Mouse (Mus musculus) lung, embryonic 15.5 days (tissue): Measurements from ENCODE around the gene Irf4. TPM values are rescaled to one million over a fixed set of nuclear protein-coding genes. Genes with fewer than 3 reads are reported as not detected.
A peak's percentile ranks its signal among the peaks of the same experiment; 100 is the strongest.

Experiments used
- ATAC-seq: fragments of 200-750 bp; cut with Nextera tagmentation; 2 replicates; pipeline ENCODE4 v1.8.0; 2017; ENCODE audit warnings: moderate number of reproducible peaks, borderline replicate concordance; ENCODE audit not compliant: low FRiP score, low TSS enrichment; ENCODE audit errors: extremely low read depth
- H3K27ac ChIP-seq: fragments of 300-500 bp; sonication (generic); 2 replicates; pipeline ENCODE4 v1.5.1; 2015; ENCODE audit warnings: moderate library complexity, mild to moderate bottlenecking, inconsistent platforms
- H3K27me3 ChIP-seq: fragments of 300-500 bp; sonication (generic); 2 replicates; pipeline ENCODE4 v1.6.1; 2015; ENCODE audit warnings: inconsistent platforms
- H3K36me3 ChIP-seq: fragments of 300-500 bp; sonication (generic); 2 replicates; pipeline ENCODE4 v1.6.1; 2015; ENCODE audit warnings: inconsistent platforms
- H3K4me1 ChIP-seq: fragments of 300-500 bp; sonication (generic); 2 replicates; pipeline ENCODE4 v1.6.1; 2015; ENCODE audit warnings: inconsistent platforms
- H3K4me2 ChIP-seq: fragments of 300-500 bp; sonication (generic); 2 replicates; pipeline ENCODE4 v1.6.1; 2015; ENCODE audit warnings: inconsistent platforms, mild to moderate bottlenecking, moderate library complexity
- H3K4me3 ChIP-seq: fragments of 300-500 bp; sonication (generic); 2 replicates; pipeline ENCODE4 v1.5.1; 2015; ENCODE audit warnings: mild to moderate bottlenecking, inconsistent platforms
- H3K9ac ChIP-seq: fragments of 300-500 bp; sonication (generic); 2 replicates; pipeline ENCODE4 v1.6.1; 2015; ENCODE audit warnings: inconsistent platforms
- H3K9me3 ChIP-seq: fragments of 300-500 bp; sonication (generic); 2 replicates; pipeline ENCODE4 v1.6.1; 2016; ENCODE audit warnings: inconsistent platforms
- WGBS: fragments of 180-500 bp; shearing (Covaris S2); methylation state at CpG from one replicate; pipeline ENCODE4 v1.1.7; 2015; 5-methylcytosine and 5-hydroxymethylcytosine counted together
- polyA plus RNA-seq: library from polyadenylated mRNA; unstranded; fragments of >200 nt; fragmentation: Nextera tagmentation; extraction: Ambion mirVana; gene quantifications from 2 replicates; pipeline ENCODE4 v1.2.1, GENCODE M21; 2015

Gene Irf4
- polyA plus RNA-seq, 1 experiment from 2014 or later = 0.17 TPM

- 0 out of 2 replicates have a peak, but pooled peaks have one; percentile 31 for ATAC-seq
- H3K36me3 ChIP-seq = no peaks in the 10 kb centered on the region
- no peaks in the 10 kb centered on the region for H3K9me3 ChIP-seq
- WGBS = 69% methylated on average over 10 of the region's 10 CpGs
- H3K4me2 ChIP-seq = no peak overlapping the region
- H3K9ac ChIP-seq = no peak overlapping the region
- H3K27me3 ChIP-seq = peaks cover 30% of the 10 kb centered on the region
- H3K4me1 ChIP-seq = peaks cover 7% of the 10 kb centered on the region
- H3K27ac ChIP-seq = no peak overlapping the region
- no peak overlapping the region for H3K4me3 ChIP-seq
Observed at GRCm38 (mm10) chr13:30754825-30755476, 5.9 kb downstream of the Irf4 start.

GRCm38 (mm10) chr13:30755577-30755976 is 6.6 kb downstream of the Irf4 start:
- Histone ChIP-seq H3K9me3 (no peaks in the 10 kb centered on the region), H3K36me3 (no peaks in the 10 kb centered on the region), H3K4me3 (no peak overlapping the region), H3K9ac (no peak overlapping the region), H3K4me2 (no peak overlapping the region), H3K4me1 (peaks cover 2% of the 10 kb centered on the region; the same call in 1 of the 2 replicates), H3K27me3 (peaks cover 23% of the 10 kb centered on the region), H3K27ac (no peak overlapping the region)
- ATAC-seq = no peak
- WGBS = 64% methylated on average over 3 of the region's 3 CpGs

DNA sequence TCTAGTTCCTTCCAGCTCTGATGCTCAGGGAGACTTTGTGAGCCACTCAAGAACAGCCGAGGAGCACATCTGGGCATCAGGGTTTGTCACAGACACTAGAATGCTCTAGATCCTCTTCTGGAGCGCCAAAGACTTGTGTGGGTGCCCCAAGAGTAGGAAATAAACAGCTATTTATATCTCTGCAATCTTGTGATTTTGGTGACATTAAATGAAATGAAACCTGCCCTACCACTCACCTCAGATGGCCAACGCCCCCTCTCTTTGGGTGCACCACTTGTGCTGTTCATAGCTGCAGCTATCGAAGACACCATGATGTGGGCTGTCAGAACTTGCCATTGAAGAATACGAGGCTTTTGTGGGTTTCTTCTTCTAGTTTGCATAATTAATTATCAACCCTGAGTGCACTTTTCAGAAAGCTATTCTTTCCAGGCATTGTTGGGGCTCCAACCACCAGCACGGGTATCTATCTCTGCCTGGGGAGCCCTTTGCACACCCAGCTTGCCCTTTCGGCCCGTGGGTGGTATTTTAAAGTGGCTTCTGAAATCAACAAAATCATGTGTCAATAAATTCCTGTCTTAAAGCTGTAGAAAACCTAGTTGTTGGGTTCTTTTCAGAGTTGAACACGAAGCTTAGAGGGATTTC is 7.1 kb downstream of the Irf4 start:
- H3K27me3 ChIP-seq = peaks cover 18% of the 10 kb centered on the region
- H3K36me3 ChIP-seq = no peaks in the 10 kb centered on the region
- no peak overlapping the region for H3K4me2 ChIP-seq
- no peak overlapping the region for H3K4me3 ChIP-seq
- H3K9ac ChIP-seq = no peak overlapping the region
- 69% methylated on average over 9 of the region's 9 CpGs for WGBS
- no peak overlapping the region for H3K27ac ChIP-seq
- ATAC-seq = no peak
- no peaks in the 10 kb centered on the region for H3K4me1 ChIP-seq
- no peaks in the 10 kb centered on the region for H3K9me3 ChIP-seq

DNA sequence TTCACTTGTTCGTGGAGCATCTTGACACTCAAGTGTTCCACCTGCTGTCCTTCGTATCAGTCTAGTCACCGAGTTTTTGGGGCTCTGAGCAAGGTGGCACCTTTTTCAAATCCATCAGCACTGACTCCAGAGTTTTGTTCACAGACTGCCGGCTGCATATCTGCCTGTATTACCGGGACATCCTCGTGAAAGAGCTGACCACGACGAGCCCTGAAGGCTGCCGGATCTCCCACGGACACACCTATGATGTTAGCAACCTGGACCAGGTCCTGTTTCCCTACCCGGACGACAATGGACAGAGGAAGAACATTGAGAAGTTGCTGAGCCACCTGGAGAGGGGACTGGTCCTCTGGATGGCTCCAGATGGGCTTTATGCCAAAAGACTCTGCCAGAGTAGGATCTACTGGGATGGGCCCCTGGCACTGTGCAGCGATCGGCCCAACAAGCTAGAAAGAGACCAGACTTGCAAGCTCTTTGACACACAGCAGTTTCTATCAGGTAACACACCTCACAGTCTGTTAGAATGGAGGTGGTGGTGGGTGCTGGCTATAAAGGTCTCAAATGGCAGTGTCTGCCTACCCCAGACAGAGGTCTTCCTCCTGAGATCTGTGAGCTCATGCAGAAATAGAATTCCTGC is 8.4 kb downstream of the Irf4 start:
- Histone ChIP-seq H3K9me3 (no peaks in the 10 kb centered on the region), H3K4me2 (no peak overlapping the region), H3K4me3 (no peak overlapping the region), H3K4me1 (no peaks in the 10 kb centered on the region), H3K27me3 (peaks cover 6% of the 10 kb centered on the region; the same call in 1 of the 2 replicates), H3K27ac (no peak overlapping the region), H3K36me3 (no peaks in the 10 kb centered on the region), H3K9ac (no peak overlapping the region)
- no peak for ATAC-seq
- WGBS = 79% methylated on average over 14 of the region's 14 CpGs

DNA sequence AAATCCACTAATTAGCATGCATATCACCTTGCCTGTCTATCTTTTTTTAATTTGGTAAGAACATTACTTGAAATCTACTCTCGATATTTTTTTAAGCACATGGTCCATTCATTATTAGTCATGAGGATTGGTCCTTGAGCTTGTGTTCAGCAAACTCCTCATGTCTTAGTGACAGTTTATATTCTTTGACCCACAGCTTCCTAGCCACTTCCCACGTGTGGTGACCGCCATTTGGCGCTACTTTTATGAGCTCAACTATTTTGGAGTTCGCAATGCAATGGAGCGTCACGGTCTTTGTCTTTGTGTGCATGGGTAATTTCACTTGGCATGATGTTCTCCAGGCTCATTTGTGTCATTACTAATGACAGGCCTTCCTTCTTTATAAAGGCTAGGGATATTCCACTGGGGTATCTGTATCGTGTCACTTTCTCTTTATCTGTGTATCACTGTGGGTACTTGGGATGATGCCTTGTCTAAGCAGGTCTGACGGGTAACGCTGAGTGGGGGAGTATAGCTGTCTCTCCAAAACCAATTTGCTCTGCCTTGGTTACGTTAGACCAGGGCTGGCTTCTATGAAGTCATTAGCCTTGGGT is 9.9 kb downstream of the Irf4 start:
- WGBS = 77% methylated on average over 11 of the region's 11 CpGs
- Histone ChIP-seq H3K4me1 (peaks cover 5% of the 10 kb centered on the region), H3K27ac (no peak overlapping the region), H3K27me3 (no peaks in the 10 kb centered on the region), H3K4me2 (no peak overlapping the region), H3K9me3 (no peaks in the 10 kb centered on the region), H3K9ac (no peak overlapping the region), H3K4me3 (no peak overlapping the region), H3K36me3 (no peaks in the 10 kb centered on the region)
- no peak for ATAC-seq

DNA sequence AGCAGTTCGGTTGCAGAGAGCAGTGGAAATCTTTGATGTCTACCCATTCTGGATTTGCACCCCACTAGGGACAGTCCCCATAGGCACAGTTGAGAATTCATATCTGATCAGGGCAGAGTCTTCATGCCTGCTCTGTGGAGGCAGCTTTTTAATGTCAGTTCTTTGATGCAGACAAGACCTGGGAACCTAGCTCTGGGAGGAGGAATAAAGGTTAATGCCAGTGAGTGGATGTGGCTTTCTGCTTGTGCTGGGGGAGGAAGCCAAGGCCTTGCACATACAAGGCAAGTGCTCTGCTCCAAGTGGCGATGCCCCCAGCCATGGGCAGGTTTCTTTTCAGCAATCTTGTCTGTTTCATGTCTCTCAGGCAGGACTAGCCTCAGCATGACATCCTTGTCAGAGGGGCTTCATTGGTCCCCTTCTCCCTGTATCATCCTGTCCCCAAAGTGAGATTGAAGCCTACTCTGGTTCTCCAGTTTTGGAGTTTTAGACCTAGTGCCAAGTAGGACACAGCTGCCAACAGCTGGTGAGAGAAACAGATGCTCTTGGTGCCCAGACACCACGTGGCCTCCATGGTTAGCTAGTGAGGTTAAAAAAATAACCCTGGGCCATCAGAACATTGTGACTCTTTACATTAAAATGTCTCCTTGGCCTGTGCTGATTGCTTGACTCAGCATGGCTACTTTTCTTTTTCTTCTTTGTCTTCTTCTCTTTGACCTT is 11.5 kb downstream of the Irf4 start:
- H3K9me3 ChIP-seq = no peaks in the 10 kb centered on the region
- H3K4me2 ChIP-seq = no peak overlapping the region
- H3K9ac ChIP-seq = no peak overlapping the region
- no peak for ATAC-seq
- no peaks in the 10 kb centered on the region for H3K36me3 ChIP-seq
- peaks cover 12% of the 10 kb centered on the region for H3K4me1 ChIP-seq
- 69% methylated on average over 3 of the region's 3 CpGs for WGBS
- H3K4me3 ChIP-seq = no peak overlapping the region
- no peak overlapping the region for H3K27ac ChIP-seq
- H3K27me3 ChIP-seq = no peaks in the 10 kb centered on the region

- ATAC-seq = no peak
- Histone ChIP-seq H3K27ac (no peak overlapping the region), H3K9me3 (no peaks in the 10 kb centered on the region), H3K27me3 (no peaks in the 10 kb centered on the region), H3K4me2 (no peak overlapping the region), H3K4me3 (no peak overlapping the region), H3K9ac (no peak overlapping the region), H3K4me1 (peaks cover 12% of the 10 kb centered on the region), H3K36me3 (no peaks in the 10 kb centered on the region)
- 62% methylated on average over 8 of the region's 8 CpGs for WGBS
Observed at GRCm38 (mm10) chr13:30761151-30761631, 12.2 kb downstream of the Irf4 start.

DNA sequence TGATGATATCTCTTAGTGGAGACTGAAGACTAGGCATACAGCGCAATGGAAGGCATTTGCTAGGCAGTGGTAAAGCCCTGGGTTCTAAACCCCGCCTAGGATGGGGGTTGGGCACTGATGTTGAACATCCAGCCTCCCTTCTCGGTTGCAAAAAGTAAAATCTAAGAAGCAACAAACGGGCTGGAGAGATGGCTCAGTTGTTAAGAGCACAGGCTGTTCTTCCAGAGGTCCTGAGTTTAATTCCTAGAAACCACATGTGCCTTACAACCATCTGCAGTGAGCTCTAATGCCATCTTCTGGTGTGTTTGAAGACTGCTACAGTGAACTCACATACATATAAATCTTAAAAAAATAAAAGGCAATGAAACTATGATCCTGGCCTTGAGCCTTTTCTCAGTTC is 13.2 kb downstream of the Irf4 start:
- H3K4me1 ChIP-seq = peaks cover 12% of the 10 kb centered on the region
- 87% methylated on average over 4 of the region's 4 CpGs for WGBS
- no peaks in the 10 kb centered on the region for H3K27me3 ChIP-seq
- no peak overlapping the region for H3K4me3 ChIP-seq
- H3K4me2 ChIP-seq = no peak overlapping the region
- H3K9ac ChIP-seq = no peak overlapping the region
- no peaks in the 10 kb centered on the region for H3K9me3 ChIP-seq
- ATAC-seq = no peak
- H3K36me3 ChIP-seq = no peaks in the 10 kb centered on the region
- H3K27ac ChIP-seq = no peak overlapping the region

DNA sequence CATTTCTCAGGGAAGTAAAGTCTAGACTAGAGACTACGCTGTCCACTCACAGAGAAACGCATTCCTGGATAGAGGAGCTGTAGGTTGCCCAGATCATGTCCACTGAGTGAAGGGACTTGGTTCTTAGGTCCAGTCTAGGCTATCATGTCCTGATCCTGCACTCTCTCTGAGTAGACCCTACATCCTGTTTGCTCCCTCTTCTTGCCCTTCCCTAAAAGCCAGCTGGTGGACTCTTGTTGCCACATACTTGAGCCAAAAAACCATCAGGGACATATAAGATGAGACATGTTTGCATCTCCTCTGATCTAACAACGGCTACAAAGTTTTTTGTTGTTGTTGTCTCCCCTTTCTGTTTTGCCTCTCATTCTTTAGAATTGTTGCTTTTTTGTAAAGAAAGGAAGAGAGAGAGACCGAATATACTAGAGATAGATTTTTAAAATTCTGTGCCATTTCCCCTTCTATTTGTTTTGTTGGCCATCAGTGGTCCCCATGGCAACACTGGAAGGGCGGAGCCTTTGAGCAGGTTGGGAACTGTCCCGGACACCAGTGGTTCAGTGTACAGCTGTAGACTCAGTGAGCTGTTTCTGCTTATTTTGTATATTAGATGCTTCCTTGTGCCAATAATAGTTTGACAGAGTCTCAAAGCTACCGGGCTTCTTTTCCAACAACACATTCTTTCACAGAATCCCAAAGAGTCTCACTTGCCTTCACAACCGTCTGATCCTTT is 15.2 kb downstream of the Irf4 start:
- H3K27ac ChIP-seq = peak overlapping the region; percentile 21; the same call in 1 of the 2 replicates
- H3K9me3 ChIP-seq = no peaks in the 10 kb centered on the region
- peaks cover 12% of the 10 kb centered on the region for H3K4me1 ChIP-seq
- no peaks in the 10 kb centered on the region for H3K36me3 ChIP-seq
- H3K4me2 ChIP-seq = no peak overlapping the region
- no peak overlapping the region for H3K4me3 ChIP-seq
- no peaks in the 10 kb centered on the region for H3K27me3 ChIP-seq
- ATAC-seq = peak; percentile 80; the same call in 1 of the 2 replicates
- no peak overlapping the region for H3K9ac ChIP-seq
- 58% methylated on average over 8 of the region's 8 CpGs for WGBS

- Histone ChIP-seq H3K4me3 (no peak overlapping the region), H3K4me1 (peaks cover 12% of the 10 kb centered on the region), H3K9me3 (no peaks in the 10 kb centered on the region), H3K4me2 (no peak overlapping the region), H3K36me3 (no peaks in the 10 kb centered on the region), H3K9ac (no peak overlapping the region), H3K27ac (no peak overlapping the region), H3K27me3 (no peaks in the 10 kb centered on the region)
- WGBS = 63% methylated on average over 5 of the region's 5 CpGs
- no peak for ATAC-seq
Observed at GRCm38 (mm10) chr13:30765906-30766305, 16.9 kb downstream of the Irf4 start.
